Mouse (Mus musculus) erythroblast, embryonic 14.5 days (primary cell): ENCODE results near the gene Wnt11. TPM values are rescaled to one million over a fixed set of nuclear protein-coding genes. Genes with fewer than 3 reads are reported as not detected.

Source experiments
- H3K27me3 ChIP-seq: 2 replicates; pipeline ENCODE4 v1.6.1; 2012; ENCODE audit warnings: inconsistent platforms; ENCODE audit not compliant: control insufficient read depth
- H3K36me3 ChIP-seq: 2 replicates; pipeline ENCODE4 v1.6.1; 2012; ENCODE audit warnings: mild to moderate bottlenecking, inconsistent platforms; ENCODE audit not compliant: control insufficient read depth
- H3K4me1 ChIP-seq: 2 replicates; pipeline ENCODE4 v1.6.1; 2012; ENCODE audit warnings: inconsistent platforms; ENCODE audit not compliant: control insufficient read depth
- H3K4me3 ChIP-seq: replicated peaks from 2 replicates; pipeline ENCODE3; 2012; ENCODE audit warnings: moderate library complexity, mild to moderate bottlenecking, inconsistent platforms
- H3K9me3 ChIP-seq: 2 replicates; pipeline ENCODE4 v1.6.1; 2012; ENCODE audit warnings: low read length, inconsistent platforms, mixed read lengths; ENCODE audit not compliant: control insufficient read depth
- GATA1 ChIP-seq: IDR thresholded peaks from 2 replicates; pipeline ENCODE4 v1.6.1; 2012; ENCODE audit warnings: low read length, inconsistent platforms, mixed read lengths
- TAL1 ChIP-seq: IDR thresholded peaks from 3 replicates; pipeline ENCODE4 v1.6.1; 2012; ENCODE audit warnings: low read length, inconsistent platforms, mixed read lengths
- polyA plus RNA-seq: library from polyadenylated mRNA; stranded (reverse); fragments of >175 nt; gene quantifications from 2 replicates; pipeline ENCODE4 v1.2.3, GENCODE M21; 2012

Gene Wnt11
- not detected in 2 replicates for polyA plus RNA-seq

DNA sequence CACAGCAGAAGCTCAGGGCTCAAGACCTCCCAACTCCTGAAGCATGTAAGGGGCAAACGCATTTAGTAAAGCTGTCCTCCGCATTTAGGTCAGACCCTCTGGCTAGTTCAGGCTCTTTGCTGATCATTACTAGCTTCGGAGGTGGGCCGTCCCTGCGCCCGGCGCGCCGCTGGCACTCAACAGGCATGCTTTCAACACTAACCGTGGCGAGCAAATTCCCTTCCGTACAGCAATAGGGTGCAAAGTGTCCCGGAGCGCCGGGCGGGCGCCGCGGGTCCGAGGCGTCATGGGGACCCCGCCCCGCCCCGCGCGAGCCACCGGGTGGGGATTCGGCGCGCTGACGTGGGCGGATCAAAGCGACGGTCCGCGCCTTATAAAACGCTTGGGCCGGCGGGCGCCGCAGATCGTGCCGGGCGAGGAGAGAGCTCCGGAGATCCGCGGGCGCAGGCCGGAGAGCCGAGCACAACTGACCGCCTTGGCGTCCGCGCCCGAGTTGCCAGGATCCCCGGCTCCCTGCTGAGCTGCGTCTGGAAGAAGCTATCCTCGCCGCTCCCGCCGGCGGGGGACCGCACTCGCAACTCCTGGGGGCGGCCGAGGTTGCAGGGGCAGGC lies at the start of gene Wnt11:
Gene Wnt11, plus strand, starts transcription at position 402 of the 611 bp plus-strand sequence.
- peaks cover 96% of the 10 kb centered on the region for H3K27me3 ChIP-seq

GRCm38 (mm10) chr7:98786792-98787612 lies 47.9 kb upstream of the Wnt11 start:
- Histone ChIP-seq H3K4me3 (no peak overlapping the region), H3K9me3 (no peaks in the 10 kb centered on the region), H3K36me3 (no peaks in the 10 kb centered on the region), H3K4me1 (no peaks in the 10 kb centered on the region), H3K27me3 (peaks cover 7% of the 10 kb centered on the region)
- TF ChIP-seq GATA1 (no peak), TAL1 (no peak)

More for the DNA sequence above, at the start of gene Wnt11:
- TF ChIP-seq TAL1 = no peak
- TF ChIP-seq GATA1 = no peak
- no peaks in the 10 kb centered on the region for H3K4me1 ChIP-seq
- H3K4me3 ChIP-seq = no peak within 1 kb of the TSS
- H3K9me3 ChIP-seq = no peaks in the 10 kb centered on the region
- no peaks in the 10 kb centered on the region for H3K36me3 ChIP-seq

DNA sequence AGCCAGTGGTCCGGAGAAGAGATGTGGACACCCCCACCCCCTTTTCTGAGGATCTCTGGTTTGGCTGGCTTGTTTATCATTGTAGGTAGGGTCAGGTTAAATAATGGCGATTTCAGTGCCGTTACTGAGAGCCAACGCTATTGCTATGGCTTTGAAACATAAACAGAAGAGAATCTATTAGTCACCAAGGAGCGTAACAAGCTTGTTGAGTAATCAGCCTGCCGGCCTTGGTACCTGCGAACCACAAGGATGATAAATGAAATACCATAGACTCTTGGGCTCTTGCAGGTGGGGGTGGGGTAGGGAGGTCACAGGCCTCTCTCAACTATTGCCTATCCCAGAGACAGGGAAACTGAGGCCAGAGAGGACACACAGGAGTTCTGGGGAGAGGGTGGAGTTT lies 46.2 kb upstream of the Wnt11 start:
- H3K4me3 ChIP-seq = no peak overlapping the region
- TF ChIP-seq GATA1 (no peak), TAL1 (no peak)
- peaks cover 7% of the 10 kb centered on the region for H3K27me3 ChIP-seq
- H3K36me3 ChIP-seq = no peaks in the 10 kb centered on the region
- no peaks in the 10 kb centered on the region for H3K4me1 ChIP-seq
- no peaks in the 10 kb centered on the region for H3K9me3 ChIP-seq

GRCm38 (mm10) chr7:98789121-98789520 lies 45.8 kb upstream of the Wnt11 start:
- Histone ChIP-seq H3K9me3 (no peaks in the 10 kb centered on the region), H3K27me3 (peaks cover 7% of the 10 kb centered on the region), H3K36me3 (no peaks in the 10 kb centered on the region), H3K4me3 (no peak overlapping the region), H3K4me1 (no peaks in the 10 kb centered on the region)
- TF ChIP-seq GATA1 (no peak), TAL1 (no peak)

- no peak overlapping the region for H3K4me3 ChIP-seq
- H3K36me3 ChIP-seq = no peaks in the 10 kb centered on the region
- no peaks in the 10 kb centered on the region for H3K4me1 ChIP-seq
- TF ChIP-seq TAL1 (no peak), GATA1 (no peak)
- peaks cover 4% of the 10 kb centered on the region for H3K27me3 ChIP-seq
- no peaks in the 10 kb centered on the region for H3K9me3 ChIP-seq
These were observed 43.0 kb upstream of the Wnt11 start for GRCm38 (mm10) chr7:98791864-98792263.

- TF ChIP-seq GATA1 = no peak
- no peak for TF ChIP-seq TAL1
- no peaks in the 10 kb centered on the region for H3K9me3 ChIP-seq
These were observed 41.1 kb upstream of the Wnt11 start for GRCm38 (mm10) chr7:98793811-98794210.

DNA sequence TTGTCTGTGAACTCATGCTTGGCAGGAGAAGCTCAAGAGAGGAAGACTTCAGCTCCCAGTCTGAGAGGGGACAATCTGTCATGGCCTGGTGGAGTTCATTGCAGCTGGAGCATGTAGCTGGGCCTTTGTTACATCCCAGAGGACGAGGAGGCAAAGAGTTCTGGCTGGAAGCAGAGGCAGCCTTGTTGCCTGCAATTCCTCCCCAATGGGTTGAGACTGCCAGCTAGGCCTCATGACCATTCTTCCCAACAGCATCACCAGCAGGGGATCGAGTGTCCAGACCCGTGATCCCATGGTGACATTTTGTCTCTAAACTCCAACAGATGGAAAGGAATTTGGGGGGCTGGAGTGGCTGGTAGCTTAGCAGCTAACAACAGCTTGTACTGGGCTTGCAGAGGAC lies 40.5 kb upstream of the Wnt11 start:
- no peak for TF ChIP-seq GATA1
- TF ChIP-seq TAL1 = no peak
- Histone ChIP-seq H3K27me3 (no peaks in the 10 kb centered on the region), H3K4me1 (no peaks in the 10 kb centered on the region), H3K9me3 (no peaks in the 10 kb centered on the region), H3K36me3 (no peaks in the 10 kb centered on the region), H3K4me3 (no peak overlapping the region)

More at GRCm38 (mm10) chr7:98793811-98794210, 41.1 kb upstream of the Wnt11 start:
- Histone ChIP-seq H3K4me3 (no peak overlapping the region), H3K4me1 (no peaks in the 10 kb centered on the region), H3K27me3 (no peaks in the 10 kb centered on the region), H3K36me3 (no peaks in the 10 kb centered on the region)

DNA sequence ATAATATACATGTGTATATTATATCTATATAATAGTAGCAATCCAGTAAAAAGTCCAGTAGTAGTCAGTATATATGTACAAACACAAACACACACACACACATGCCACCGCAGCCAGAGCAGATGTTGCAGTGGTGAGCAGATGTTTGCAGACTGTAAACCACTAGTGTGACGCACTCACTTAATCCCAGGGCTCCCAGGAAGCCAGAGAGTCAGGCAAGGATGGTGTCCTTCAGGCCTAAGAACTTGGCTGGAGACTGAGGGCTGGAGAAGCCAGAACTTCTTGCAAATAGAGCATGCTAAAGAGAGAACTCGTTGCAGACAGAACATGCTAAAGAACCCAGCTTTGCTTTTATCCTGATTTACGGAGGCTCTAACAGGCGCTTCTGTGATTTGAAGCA lies 39.3 kb upstream of the Wnt11 start:
- TF ChIP-seq TAL1 (no peak), GATA1 (no peak)
- Histone ChIP-seq H3K27me3 (no peaks in the 10 kb centered on the region), H3K9me3 (no peaks in the 10 kb centered on the region), H3K4me3 (no peak overlapping the region), H3K4me1 (no peaks in the 10 kb centered on the region), H3K36me3 (no peaks in the 10 kb centered on the region)

- H3K4me1 ChIP-seq = no peaks in the 10 kb centered on the region
- H3K4me3 ChIP-seq = no peak overlapping the region
- no peaks in the 10 kb centered on the region for H3K9me3 ChIP-seq
- H3K27me3 ChIP-seq = no peaks in the 10 kb centered on the region
- H3K36me3 ChIP-seq = no peaks in the 10 kb centered on the region
- TF ChIP-seq GATA1 (no peak), TAL1 (no peak)
These were observed 37.4 kb upstream of the Wnt11 start for GRCm38 (mm10) chr7:98797347-98798133.
